Mouse (Mus musculus) bone marrow, adult 2 months (tissue): Measurements from ENCODE around the gene Flvcr2. TPM values are rescaled to one million over a fixed set of nuclear protein-coding genes. Genes with fewer than 3 reads are reported as not detected.

Source experiments
- H3K27ac ChIP-seq: fragments of 200-500 bp; 2 replicates; pipeline ENCODE4 v1.5.1; 2012; ENCODE audit warnings: low read depth, mild to moderate bottlenecking, control low read depth, inconsistent platforms, low read length; ENCODE audit not compliant: control insufficient read depth, poor library complexity, insufficient read depth
- H3K4me1 ChIP-seq: fragments of 200-500 bp; 2 replicates; pipeline ENCODE4 v1.6.1; 2011; ENCODE audit warnings: low read length; ENCODE audit not compliant: control insufficient read depth, insufficient read depth
- H3K4me3 ChIP-seq: fragments of 200-500 bp; replicated peaks from 2 replicates; pipeline ENCODE3; 2011; ENCODE audit warnings: mild to moderate bottlenecking, low read depth, low read length, control low read depth; ENCODE audit not compliant: control insufficient read depth
- CTCF ChIP-seq: fragments of 200-500 bp; IDR thresholded peaks from 2 replicates; pipeline ENCODE4 v1.5.1; 2011; ENCODE audit warnings: low read length, control low read depth; ENCODE audit not compliant: control insufficient read depth, insufficient read depth
- POLR2A ChIP-seq: fragments of 200-500 bp; IDR thresholded peaks from 2 replicates; pipeline ENCODE4 v1.6.1; 2011; ENCODE audit warnings: low read depth, mild to moderate bottlenecking, control low read depth, low read length, borderline replicate concordance; ENCODE audit not compliant: control insufficient read depth
- WGBS: fragments of 180-500 bp; shearing (Covaris S2); methylation state at CpG from one replicate; pipeline ENCODE4 v1.1.7; 2018; 5-methylcytosine and 5-hydroxymethylcytosine counted together
- polyA plus RNA-seq: library from polyadenylated mRNA; stranded (reverse); fragments of >200 nt; gene quantifications from 2 replicates; pipeline ENCODE4 v1.2.4, GENCODE M21; 2011; ENCODE audit warnings: low replicate concordance; ENCODE audit not compliant: missing spikeins, insufficient read depth, insufficient read length

Flvcr2 gene
- polyA plus RNA-seq, 1 experiment: 0.42 TPM

DNA sequence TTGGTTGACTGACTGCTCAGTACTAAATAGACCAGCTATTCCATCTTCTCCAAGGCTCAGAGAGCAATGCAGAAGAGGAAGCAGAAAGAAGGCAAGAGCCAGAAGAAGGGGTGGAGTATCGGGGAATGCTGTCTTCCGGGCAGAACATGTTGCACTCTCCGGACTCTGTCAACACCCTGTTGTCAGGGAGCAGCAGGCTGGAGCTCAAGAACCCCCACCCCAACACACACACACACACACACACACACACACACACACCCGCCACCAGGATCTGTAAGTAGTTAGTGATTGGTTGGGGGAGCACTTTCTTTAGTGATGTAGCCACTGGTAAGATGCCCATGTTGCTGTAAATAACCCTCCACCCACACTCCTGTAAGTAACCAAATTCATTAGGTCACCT, 21.0 kb upstream of the Flvcr2 start:
- 59% methylated on average over 4 of the region's 4 CpGs for WGBS
- Histone ChIP-seq H3K27ac (no peak overlapping the region), H3K4me3 (no peak overlapping the region), H3K4me1 (no peaks in the 10 kb centered on the region)
- TF ChIP-seq POLR2A (no peak), CTCF (no peak)

DNA sequence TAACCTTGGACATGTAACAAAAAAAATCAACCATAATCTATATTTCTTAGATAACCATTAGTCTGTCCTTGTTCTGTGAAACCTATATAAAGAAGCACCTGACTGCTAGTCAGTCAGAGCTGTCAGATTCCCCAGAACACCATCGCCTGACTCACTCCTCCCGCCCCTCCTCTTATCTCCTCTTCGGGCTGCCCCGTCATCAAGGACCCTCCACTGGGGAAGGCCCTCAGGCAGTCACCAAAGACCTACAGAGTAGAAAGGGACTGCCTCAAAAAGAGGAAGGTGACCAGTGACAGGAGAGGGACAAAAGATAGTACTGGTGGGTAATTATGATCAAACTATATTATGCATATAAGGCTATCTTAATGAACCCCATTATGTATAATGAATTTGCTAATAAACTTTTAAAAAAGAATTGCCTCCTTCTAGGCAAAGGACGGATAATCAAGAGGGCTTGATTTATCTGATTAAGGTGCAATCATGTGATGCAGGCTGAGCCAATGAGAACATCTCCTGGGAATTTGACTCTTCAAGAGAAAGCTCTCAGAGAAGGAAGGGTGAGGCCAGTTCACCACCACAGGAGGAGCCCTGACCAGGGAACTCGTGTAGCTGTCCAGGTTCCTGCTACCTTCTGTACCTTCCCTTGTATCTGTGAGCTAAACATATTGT, 19.5 kb upstream of the Flvcr2 start:
- Histone ChIP-seq H3K27ac (no peak overlapping the region), H3K4me1 (no peaks in the 10 kb centered on the region), H3K4me3 (no peak overlapping the region)
- TF ChIP-seq POLR2A (no peak), CTCF (no peak)
- WGBS: 60% methylated on average over 6 of the region's 6 CpGs

DNA sequence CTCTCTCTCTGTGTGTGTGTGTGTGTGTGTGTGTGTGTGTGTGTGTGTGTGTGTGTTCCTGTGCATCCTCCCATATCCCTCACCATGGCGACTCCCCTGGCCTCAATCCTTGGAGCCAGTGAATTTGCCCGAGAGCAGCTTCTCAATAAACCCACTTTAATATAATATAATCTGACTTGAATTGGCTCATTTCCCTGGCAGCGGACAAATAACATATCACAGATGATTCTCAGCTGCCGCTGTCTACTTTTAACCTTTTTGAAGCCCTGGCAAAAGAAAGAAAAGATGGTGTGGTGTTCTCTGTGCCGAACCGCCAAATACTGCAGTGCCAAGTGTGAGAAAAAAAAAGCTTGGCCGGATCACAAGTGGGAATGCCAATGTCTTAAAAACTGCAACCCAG, 18.2 kb upstream of the Flvcr2 start:
- Histone ChIP-seq H3K4me1 (no peaks in the 10 kb centered on the region), H3K27ac (no peak overlapping the region), H3K4me3 (no peak overlapping the region)
- no peak for TF ChIP-seq POLR2A
- no peak for TF ChIP-seq CTCF
- 82% methylated on average over 7 of the region's 7 CpGs for WGBS

DNA sequence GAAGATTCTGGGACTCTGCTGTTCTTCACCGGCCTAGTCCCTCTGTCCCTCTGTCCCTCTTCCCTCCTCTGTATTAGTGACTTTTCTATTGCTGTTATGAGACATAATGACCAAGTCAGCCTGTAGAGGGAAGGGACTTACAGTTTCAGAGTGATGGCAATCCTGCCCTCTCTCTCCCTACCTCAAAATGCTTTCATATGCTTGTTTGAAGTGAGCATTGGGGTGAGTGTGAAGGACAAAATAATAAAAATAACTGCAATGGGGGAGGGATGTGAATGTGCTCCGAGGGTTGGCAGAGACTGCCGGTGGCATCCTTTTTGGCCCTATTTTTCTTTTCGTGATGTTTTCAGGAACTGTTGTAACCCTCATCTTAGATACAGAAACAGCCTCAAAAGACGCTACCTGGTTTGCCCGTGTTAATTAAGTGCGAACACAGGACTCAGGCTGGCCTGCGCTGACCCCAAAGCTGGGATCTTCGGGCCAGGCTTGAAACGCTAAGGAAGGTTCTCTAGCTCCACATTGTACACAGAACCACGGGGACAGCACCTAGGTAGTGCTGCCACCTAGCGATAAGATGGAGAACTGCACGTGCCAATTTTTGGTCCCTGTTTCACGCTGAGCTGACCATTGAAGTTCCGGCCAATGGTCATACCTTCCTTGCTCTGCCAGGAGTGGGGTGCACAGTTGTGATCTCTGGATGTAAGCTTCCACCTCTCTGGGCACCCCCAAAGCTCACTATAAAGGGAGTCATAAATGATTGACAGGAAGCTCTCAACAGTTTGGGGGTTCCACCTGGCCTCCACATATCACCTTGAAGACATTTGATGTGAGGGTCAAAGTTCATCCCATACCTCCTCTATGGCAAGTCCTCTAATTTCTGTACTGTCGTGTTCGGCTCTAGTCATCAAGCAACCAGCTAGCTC, 17.1 kb upstream of the Flvcr2 start:
- no peak for TF ChIP-seq POLR2A
- TF ChIP-seq CTCF: peak; percentile 95
- Histone ChIP-seq H3K27ac (no peak overlapping the region), H3K4me1 (no peaks in the 10 kb centered on the region), H3K4me3 (no peak overlapping the region)
- WGBS: 28% methylated on average over 17 of the region's 17 CpGs

DNA sequence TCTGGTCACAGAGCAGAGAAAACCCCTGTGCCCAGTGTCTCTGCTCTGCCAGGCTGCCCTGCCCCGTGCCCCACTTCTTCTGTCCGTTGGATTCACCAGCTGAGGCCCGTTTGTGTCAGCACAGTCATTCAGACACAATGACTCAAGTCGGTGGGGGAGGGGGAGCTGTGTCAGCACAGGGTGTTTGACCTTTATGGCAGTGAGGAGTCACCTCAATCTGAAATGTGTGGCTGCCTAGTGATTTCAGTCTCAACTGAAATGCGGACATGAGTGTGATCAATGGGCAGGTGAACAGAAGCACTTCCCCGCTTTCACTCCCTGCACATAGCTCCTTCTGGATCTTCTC, 16.4 kb upstream of the Flvcr2 start:
- Histone ChIP-seq H3K27ac (no peak overlapping the region), H3K4me3 (no peak overlapping the region), H3K4me1 (no peaks in the 10 kb centered on the region)
- no peak for TF ChIP-seq CTCF
- TF ChIP-seq POLR2A: no peak
- WGBS: 51% methylated on average over 6 of the region's 6 CpGs

DNA sequence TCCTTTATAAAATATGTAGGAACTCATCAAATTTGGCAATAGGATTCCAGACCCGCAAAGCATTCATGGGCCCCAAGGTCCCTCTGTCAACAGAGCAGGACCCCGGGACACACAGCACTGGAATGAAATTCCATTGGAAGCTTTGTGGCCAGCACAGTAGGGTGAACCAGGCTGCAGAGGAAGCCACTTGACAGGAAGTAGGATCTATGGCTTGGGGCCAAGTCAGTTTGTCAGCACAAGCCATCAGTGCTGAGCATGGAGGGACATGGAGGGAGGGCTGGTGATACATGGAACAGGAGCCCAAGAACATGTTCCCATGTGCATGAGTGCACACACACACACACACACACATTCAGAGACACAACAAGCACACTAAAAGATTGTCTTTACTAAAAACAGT, 10.1 kb upstream of the Flvcr2 start:
- WGBS: 65% methylated on average over 2 of the region's 2 CpGs

DNA sequence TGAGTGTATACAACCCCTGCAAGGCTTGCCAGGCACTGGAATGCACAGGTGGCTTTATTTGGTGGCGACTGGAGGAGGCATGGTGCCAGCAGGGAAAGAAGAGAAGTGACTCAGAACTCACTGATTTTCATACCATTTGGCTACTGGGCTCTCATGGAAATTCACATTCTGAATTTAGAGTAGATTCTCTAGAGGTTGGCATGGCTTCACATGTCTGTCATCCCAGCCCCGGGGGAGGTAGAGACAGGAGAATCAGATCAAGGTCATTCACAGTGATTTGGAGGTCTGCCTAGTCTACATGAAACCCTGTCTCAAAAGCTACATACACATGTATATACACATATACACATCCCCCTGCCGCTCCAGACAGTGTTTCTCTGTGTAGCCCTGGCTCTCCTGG, 9.4 kb upstream of the Flvcr2 start:
- TF ChIP-seq CTCF (no peak), POLR2A (no peak)
- Histone ChIP-seq H3K27ac (no peak overlapping the region), H3K4me1 (no peaks in the 10 kb centered on the region), H3K4me3 (no peak overlapping the region)
- 78% methylated on average over 3 of the region's 3 CpGs for whole genome bisulfite sequencing

More for the DNA sequence above, 10.1 kb upstream of the Flvcr2 start:
- Histone ChIP-seq H3K4me3 (no peak overlapping the region), H3K27ac (no peak overlapping the region), H3K4me1 (no peaks in the 10 kb centered on the region)
- TF ChIP-seq CTCF: no peak
- no peak for TF ChIP-seq POLR2A

DNA sequence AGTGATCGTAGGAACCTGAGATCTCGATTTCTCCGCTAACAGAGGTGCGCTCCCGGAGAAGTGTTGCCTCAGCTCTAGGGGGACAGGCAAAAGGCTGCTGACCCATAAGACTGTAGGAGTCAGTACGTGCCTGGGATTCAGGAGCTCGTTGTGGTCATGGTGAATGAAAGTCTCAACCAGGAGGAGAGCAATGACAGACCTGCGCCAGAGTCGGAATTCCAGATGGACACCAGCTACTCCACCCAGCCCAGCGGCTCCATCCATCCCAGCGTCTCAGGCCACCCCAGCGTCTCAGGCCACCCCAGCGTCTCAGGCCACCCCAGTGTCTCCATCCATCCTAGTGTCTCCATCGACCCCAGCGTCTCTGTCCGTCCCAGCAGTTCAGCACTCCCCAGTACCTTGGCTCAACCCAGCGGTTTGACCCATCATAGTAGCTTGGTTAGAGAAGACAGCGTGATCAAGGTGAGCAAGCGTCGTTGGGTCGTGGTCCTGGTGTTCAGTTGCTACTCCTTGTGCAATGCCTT, 419 bp downstream of the Flvcr2 start:
- 25% methylated on average over 21 of the region's 21 CpGs for WGBS
- no peak overlapping the region for H3K27ac ChIP-seq
- TF ChIP-seq CTCF (no peak), POLR2A (no peak)
- no peak overlapping the region for H3K4me3 ChIP-seq
- no peaks in the 10 kb centered on the region for H3K4me1 ChIP-seq
